Mouse (Mus musculus): ENCODE data around the gene Lgalsl. TPM values are rescaled to one million over a fixed set of nuclear protein-coding genes. Genes with fewer than 3 reads are reported as not detected.

The Lgalsl gene
- polyA plus RNA-seq, 1 experiment from 2014 or later, result 94.2 TPM

- peak; percentile 36 for DNase-seq (ENCODE audit: low spot score)
Observed at GRCm38 (mm10) chr11:20800277-20801092, 30.4 kb downstream of the Lgalsl start.

GRCm38 (mm10) chr11:20797841-20798240 is 33.0 kb downstream of the Lgalsl start:
- no peak for DNase-seq (ENCODE audit: low spot score)
- H3K4me1 ChIP-seq (replicated peaks; ENCODE audit: control insufficient read depth, insufficient read depth), result no peaks in the 10 kb centered on the region
- no peaks in the 10 kb centered on the region for H3K36me3 ChIP-seq (ENCODE audit: control insufficient read depth, insufficient read depth, low read length)
- H3K27ac ChIP-seq (replicated peaks), result no peak overlapping the region
- TF ChIP-seq EP300 (optimal IDR thresholded peaks at IDR 0.05), result no peak
- TF ChIP-seq CTCF (IDR thresholded peaks at IDR 0.05; ENCODE audit: low read depth), result no peak
- H3K4me3 ChIP-seq (ENCODE audit: low read depth, low read length), result no peak overlapping the region
- no peak overlapping the region for H3K9ac ChIP-seq (ENCODE audit: low read length)
- no peak overlapping the region for H3K4me2 ChIP-seq (replicated peaks; ENCODE audit: low read depth)
- H3K9me3 ChIP-seq (ENCODE audit: control insufficient read depth, low read length), result no peaks in the 10 kb centered on the region
- no peaks in the 10 kb centered on the region for H3K27me3 ChIP-seq (ENCODE audit: control insufficient read depth, insufficient read depth, low read length)
- 94% methylated on average over 6 of the region's 6 CpGs for WGBS
- no peak for ATAC-seq (ENCODE audit: low FRiP score, low TSS enrichment)

More at GRCm38 (mm10) chr11:20800277-20801092, 30.4 kb downstream of the Lgalsl start:
- Histone ChIP-seq H3K4me3 (ENCODE audit: low read depth, low read length) (no peak overlapping the region), H3K27ac (replicated peaks) (no peak overlapping the region), H3K4me1 (replicated peaks; ENCODE audit: control insufficient read depth, insufficient read depth) (no peaks in the 10 kb centered on the region), H3K4me2 (replicated peaks; ENCODE audit: low read depth) (no peak overlapping the region), H3K9ac (ENCODE audit: low read length) (no peak overlapping the region), H3K9me3 (ENCODE audit: control insufficient read depth, low read length) (no peaks in the 10 kb centered on the region), H3K36me3 (ENCODE audit: control insufficient read depth, insufficient read depth, low read length) (no peaks in the 10 kb centered on the region), H3K27me3 (ENCODE audit: control insufficient read depth, insufficient read depth, low read length) (no peaks in the 10 kb centered on the region)
- TF ChIP-seq CTCF (IDR thresholded peaks at IDR 0.05; ENCODE audit: low read depth) (no peak), EP300 (optimal IDR thresholded peaks at IDR 0.05) (no peak)
- WGBS, result 24% methylated on average over 14 of the region's 14 CpGs
- ATAC-seq (ENCODE audit: low FRiP score, low TSS enrichment), result no peak

- TF ChIP-seq EP300 (optimal IDR thresholded peaks at IDR 0.05), result no peak
- no peak for TF ChIP-seq CTCF (IDR thresholded peaks at IDR 0.05; ENCODE audit: low read depth)
- ATAC-seq (ENCODE audit: low FRiP score, low TSS enrichment) (no peak), DNase-seq (ENCODE audit: low spot score) (no peak)
- no peaks in the 10 kb centered on the region for H3K9me3 ChIP-seq (ENCODE audit: control insufficient read depth, low read length)
- WGBS, result 39% methylated on average over 2 of the region's 2 CpGs
- H3K27me3 ChIP-seq (ENCODE audit: control insufficient read depth, insufficient read depth, low read length), result no peaks in the 10 kb centered on the region
- H3K27ac ChIP-seq (replicated peaks), result no peak overlapping the region
- H3K4me3 ChIP-seq (ENCODE audit: low read depth, low read length), result no peak overlapping the region
- H3K4me1 ChIP-seq (replicated peaks; ENCODE audit: control insufficient read depth, insufficient read depth), result no peaks in the 10 kb centered on the region
- H3K4me2 ChIP-seq (replicated peaks; ENCODE audit: low read depth), result no peak overlapping the region
- no peak overlapping the region for H3K9ac ChIP-seq (ENCODE audit: low read length)
- H3K36me3 ChIP-seq (ENCODE audit: control insufficient read depth, insufficient read depth, low read length), result no peaks in the 10 kb centered on the region
Observed at GRCm38 (mm10) chr11:20795466-20795865, 35.4 kb downstream of the Lgalsl start.

DNA sequence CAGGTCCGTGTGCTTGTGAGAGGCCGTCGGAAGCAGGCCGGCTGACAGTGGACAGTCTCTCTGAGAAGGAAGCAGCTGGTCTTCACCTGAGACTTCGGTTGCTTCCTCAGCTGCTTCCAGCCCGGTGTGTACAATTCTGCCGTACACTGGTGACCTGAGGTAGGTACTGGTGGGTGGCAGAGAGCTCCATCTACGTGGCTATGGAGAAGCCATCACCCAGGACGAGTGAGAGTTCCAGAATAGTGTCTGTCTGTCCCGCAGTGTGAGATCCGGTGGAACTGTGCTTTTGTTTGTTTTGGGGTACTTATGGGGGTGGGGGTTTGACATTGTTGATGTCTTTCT is 36.0 kb downstream of the Lgalsl start:
- Histone ChIP-seq H3K27ac (replicated peaks) (no peak overlapping the region), H3K4me3 (ENCODE audit: low read depth, low read length) (no peak overlapping the region), H3K9me3 (ENCODE audit: control insufficient read depth, low read length) (no peaks in the 10 kb centered on the region), H3K4me2 (replicated peaks; ENCODE audit: low read depth) (no peak overlapping the region), H3K4me1 (replicated peaks; ENCODE audit: control insufficient read depth, insufficient read depth) (no peaks in the 10 kb centered on the region), H3K27me3 (ENCODE audit: control insufficient read depth, insufficient read depth, low read length) (no peaks in the 10 kb centered on the region), H3K36me3 (ENCODE audit: control insufficient read depth, insufficient read depth, low read length) (no peaks in the 10 kb centered on the region), H3K9ac (ENCODE audit: low read length) (no peak overlapping the region)
- DNase-seq (ENCODE audit: low spot score) (no peak), ATAC-seq (ENCODE audit: low FRiP score, low TSS enrichment) (peak; percentile 35; the same call in 1 of the 2 replicates)
- WGBS, result 42% methylated on average over 11 of the region's 11 CpGs
- TF ChIP-seq CTCF (IDR thresholded peaks at IDR 0.05; ENCODE audit: low read depth) (no peak), EP300 (optimal IDR thresholded peaks at IDR 0.05) (no peak)

GRCm38 (mm10) chr11:20794196-20794912 is 36.5 kb downstream of the Lgalsl start:
- H3K27ac ChIP-seq (replicated peaks), result no peak overlapping the region
- no peak for TF ChIP-seq EP300 (optimal IDR thresholded peaks at IDR 0.05)
- TF ChIP-seq CTCF (IDR thresholded peaks at IDR 0.05; ENCODE audit: low read depth), result peak; percentile 91
- WGBS, result 40% methylated on average over 10 of the region's 10 CpGs
- no peak overlapping the region for H3K4me2 ChIP-seq (replicated peaks; ENCODE audit: low read depth)
- no peak overlapping the region for H3K9ac ChIP-seq (ENCODE audit: low read length)
- peak; percentile 90 for ATAC-seq (ENCODE audit: low FRiP score, low TSS enrichment)
- H3K9me3 ChIP-seq (ENCODE audit: control insufficient read depth, low read length), result no peaks in the 10 kb centered on the region
- no peaks in the 10 kb centered on the region for H3K36me3 ChIP-seq (ENCODE audit: control insufficient read depth, insufficient read depth, low read length)
- H3K4me1 ChIP-seq (replicated peaks; ENCODE audit: control insufficient read depth, insufficient read depth), result no peaks in the 10 kb centered on the region
- H3K27me3 ChIP-seq (ENCODE audit: control insufficient read depth, insufficient read depth, low read length), result no peaks in the 10 kb centered on the region
- H3K4me3 ChIP-seq (ENCODE audit: low read depth, low read length), result no peak overlapping the region
- DNase-seq (ENCODE audit: low spot score), result peak; percentile 81

DNA sequence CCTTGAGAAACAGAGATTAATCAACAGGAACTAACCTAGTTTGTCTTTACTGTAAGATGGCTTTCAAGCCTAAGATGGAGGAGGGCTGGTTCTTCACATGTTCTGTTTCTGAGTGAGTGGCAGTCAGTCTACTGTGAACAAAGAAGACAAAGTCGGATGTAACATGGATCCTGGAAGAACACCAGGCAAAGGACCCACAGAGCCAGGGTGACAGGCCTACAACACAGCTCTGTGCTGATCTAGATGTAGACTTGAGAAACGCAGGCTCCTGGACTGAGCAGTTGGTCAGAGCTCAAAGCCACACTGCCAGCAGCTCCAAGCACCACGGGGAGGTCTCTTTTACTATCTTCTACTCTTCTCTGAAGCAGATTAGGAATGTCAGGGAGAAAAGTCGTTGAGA is 37.2 kb downstream of the Lgalsl start:
- no peak for ATAC-seq (ENCODE audit: low FRiP score, low TSS enrichment)
- no peaks in the 10 kb centered on the region for H3K27me3 ChIP-seq (ENCODE audit: control insufficient read depth, insufficient read depth, low read length)

More for the DNA sequence above, 37.2 kb downstream of the Lgalsl start:
- Histone ChIP-seq H3K9ac (ENCODE audit: low read length) (no peak overlapping the region), H3K36me3 (ENCODE audit: control insufficient read depth, insufficient read depth, low read length) (no peaks in the 10 kb centered on the region), H3K9me3 (ENCODE audit: control insufficient read depth, low read length) (no peaks in the 10 kb centered on the region), H3K4me2 (replicated peaks; ENCODE audit: low read depth) (no peak overlapping the region), H3K4me3 (ENCODE audit: low read depth, low read length) (no peak overlapping the region), H3K27ac (replicated peaks) (no peak overlapping the region), H3K4me1 (replicated peaks; ENCODE audit: control insufficient read depth, insufficient read depth) (no peaks in the 10 kb centered on the region)
- no peak for DNase-seq (ENCODE audit: low spot score)
- no peak for TF ChIP-seq EP300 (optimal IDR thresholded peaks at IDR 0.05)
- no peak for TF ChIP-seq CTCF (IDR thresholded peaks at IDR 0.05; ENCODE audit: low read depth)
- 71% methylated on average over 4 of the region's 4 CpGs for WGBS

All from stomach, postnatal 0 days (tissue).